Mouse (Mus musculus): ENCODE measurements at regions not wholly inside any gene's neighbourhood (a gene's known extent, or its start where the extent isn't known, plus 50 kb on each side); places are given as distances from the start of the nearest gene placed in this dataset.

DNA sequence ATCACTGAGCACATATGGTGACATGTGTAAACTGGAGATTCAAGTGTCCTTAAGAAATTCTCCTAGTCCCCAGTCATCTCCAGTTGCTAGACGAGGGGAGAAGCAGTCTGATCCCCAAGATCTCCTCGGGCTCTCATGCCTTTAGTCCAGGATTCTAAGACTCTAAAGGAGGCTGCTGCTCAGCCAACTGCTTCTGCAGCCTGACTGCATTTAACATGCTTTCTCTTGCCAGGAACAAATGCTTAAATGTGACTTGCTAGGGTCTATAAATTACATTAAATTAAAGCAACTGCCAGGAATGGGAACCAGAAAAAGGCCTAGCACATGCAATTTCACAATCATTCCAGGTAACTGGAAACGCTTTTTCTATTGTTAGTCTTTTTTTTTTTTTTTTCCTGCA, 599.8 kb upstream of the Gcfc2 start:
- H3K9ac ChIP-seq, result no peak overlapping the region
- WGBS, result 67% methylated on average over 3 of the region's 3 CpGs
- no peaks in the 10 kb centered on the region for H3K36me3 ChIP-seq
- H3K4me1 ChIP-seq, result no peaks in the 10 kb centered on the region
- H3K4me3 ChIP-seq, result no peak overlapping the region
- H3K27ac ChIP-seq, result no peak overlapping the region
- no peak overlapping the region for H3K4me2 ChIP-seq (replicated peaks)
- no peak for ATAC-seq (ENCODE audit: insufficient number of reproducible peaks, insufficient read depth, low FRiP score, low TSS enrichment)
- no peaks in the 10 kb centered on the region for H3K9me3 ChIP-seq
- H3K27me3 ChIP-seq, result no peaks in the 10 kb centered on the region

- 80% methylated on average over 7 of the region's 7 CpGs for WGBS
Observed at GRCm38 (mm10) chr6:81363969-81364529, 559.4 kb upstream of the Gcfc2 start.

DNA sequence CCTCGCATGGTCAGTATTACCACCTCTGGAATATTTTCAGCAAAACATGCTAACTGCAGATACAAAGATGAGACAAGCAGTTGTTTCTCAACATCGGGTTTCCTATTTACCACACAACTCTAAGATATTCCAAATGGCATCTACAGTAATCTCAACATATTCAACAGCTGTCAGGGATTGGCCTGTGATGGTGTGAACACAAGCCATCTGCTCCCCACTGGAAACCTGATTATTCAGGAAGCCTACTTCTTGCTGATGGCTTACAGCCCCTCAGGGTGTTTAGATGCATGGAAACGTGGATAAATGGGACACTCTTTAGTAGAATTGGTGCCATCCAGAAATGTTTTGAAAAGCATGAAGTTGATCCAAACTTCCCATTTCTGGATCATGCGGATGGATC, 535.0 kb upstream of the Gcfc2 start:
- Histone ChIP-seq H3K9ac (no peak overlapping the region), H3K4me1 (no peaks in the 10 kb centered on the region), H3K9me3 (no peaks in the 10 kb centered on the region), H3K4me2 (replicated peaks) (no peak overlapping the region), H3K36me3 (no peaks in the 10 kb centered on the region), H3K27ac (no peak overlapping the region), H3K27me3 (no peaks in the 10 kb centered on the region), H3K4me3 (no peak overlapping the region)
- WGBS, result 75% methylated on average over 4 of the region's 4 CpGs
- ATAC-seq (ENCODE audit: insufficient number of reproducible peaks, insufficient read depth, low FRiP score, low TSS enrichment), result no peak

More at GRCm38 (mm10) chr6:81363969-81364529, 559.4 kb upstream of the Gcfc2 start:
- Histone ChIP-seq H3K4me2 (replicated peaks) (no peak overlapping the region), H3K9ac (no peak overlapping the region), H3K27me3 (no peaks in the 10 kb centered on the region), H3K27ac (no peak overlapping the region), H3K36me3 (no peaks in the 10 kb centered on the region), H3K4me1 (no peaks in the 10 kb centered on the region), H3K9me3 (no peaks in the 10 kb centered on the region), H3K4me3 (no peak overlapping the region)
- ATAC-seq (ENCODE audit: insufficient number of reproducible peaks, insufficient read depth, low FRiP score, low TSS enrichment), result no peak

DNA sequence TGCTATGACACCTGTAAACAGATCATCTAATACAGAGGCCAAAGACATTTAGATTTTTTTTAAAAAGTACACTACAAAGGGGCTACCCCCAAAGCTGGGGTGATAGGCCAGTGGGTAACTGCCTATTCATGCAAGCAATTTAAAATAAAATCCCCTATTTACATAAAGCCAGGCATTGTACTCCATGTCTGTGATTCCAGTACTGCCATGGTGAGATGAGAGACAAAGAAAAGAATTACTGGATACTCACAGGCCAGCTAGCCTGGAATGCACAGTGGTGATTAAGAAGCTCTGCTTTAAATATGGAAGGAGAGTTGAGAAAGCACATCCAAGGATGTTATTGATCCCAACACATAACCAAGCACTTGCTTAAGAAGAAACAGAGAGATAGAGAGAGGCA, 520.3 kb upstream of the Gcfc2 start:
- Histone ChIP-seq H3K4me3 (no peak overlapping the region), H3K27ac (no peak overlapping the region), H3K27me3 (no peaks in the 10 kb centered on the region), H3K4me1 (no peaks in the 10 kb centered on the region), H3K4me2 (replicated peaks) (no peak overlapping the region), H3K9ac (no peak overlapping the region), H3K9me3 (no peaks in the 10 kb centered on the region), H3K36me3 (no peaks in the 10 kb centered on the region)
- ATAC-seq (ENCODE audit: insufficient number of reproducible peaks, insufficient read depth, low FRiP score, low TSS enrichment), result no peak

DNA sequence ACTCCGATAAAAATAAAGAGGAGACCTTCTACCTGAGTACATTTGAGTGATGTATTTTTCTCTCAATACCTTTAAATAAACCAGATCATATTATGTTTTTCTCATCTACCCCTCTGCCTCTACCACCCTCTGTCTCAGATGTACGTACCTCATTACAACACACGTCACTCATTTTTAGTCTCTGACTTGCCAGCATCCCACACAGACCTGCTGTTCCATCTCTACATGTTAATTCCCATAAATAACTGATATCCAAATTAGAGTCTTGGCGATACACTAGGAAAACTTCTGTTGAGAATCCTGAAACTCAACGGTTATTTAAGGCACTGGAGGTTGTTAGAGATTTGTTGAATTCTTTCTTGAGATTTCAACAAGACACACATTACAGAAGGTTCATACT, 509.9 kb upstream of the Gcfc2 start:
- Histone ChIP-seq H3K9me3 (no peaks in the 10 kb centered on the region), H3K4me3 (no peak overlapping the region), H3K36me3 (no peaks in the 10 kb centered on the region), H3K27ac (no peak overlapping the region), H3K9ac (no peak overlapping the region), H3K27me3 (no peaks in the 10 kb centered on the region), H3K4me2 (replicated peaks) (no peak overlapping the region), H3K4me1 (no peaks in the 10 kb centered on the region)
- ATAC-seq (ENCODE audit: insufficient number of reproducible peaks, insufficient read depth, low FRiP score, low TSS enrichment), result no peak
- 91% methylated on average over 5 of the region's 5 CpGs for WGBS

GRCm38 (mm10) chr6:81434745-81435144, 488.7 kb upstream of the Gcfc2 start:
- Histone ChIP-seq H3K27me3 (no peaks in the 10 kb centered on the region), H3K9me3 (no peaks in the 10 kb centered on the region), H3K36me3 (no peaks in the 10 kb centered on the region), H3K4me2 (replicated peaks) (no peak overlapping the region), H3K4me1 (no peaks in the 10 kb centered on the region), H3K4me3 (no peak overlapping the region), H3K27ac (no peak overlapping the region), H3K9ac (no peak overlapping the region)
- ATAC-seq (ENCODE audit: insufficient number of reproducible peaks, insufficient read depth, low FRiP score, low TSS enrichment), result no peak
- 87% methylated on average over 6 of the region's 6 CpGs for WGBS

DNA sequence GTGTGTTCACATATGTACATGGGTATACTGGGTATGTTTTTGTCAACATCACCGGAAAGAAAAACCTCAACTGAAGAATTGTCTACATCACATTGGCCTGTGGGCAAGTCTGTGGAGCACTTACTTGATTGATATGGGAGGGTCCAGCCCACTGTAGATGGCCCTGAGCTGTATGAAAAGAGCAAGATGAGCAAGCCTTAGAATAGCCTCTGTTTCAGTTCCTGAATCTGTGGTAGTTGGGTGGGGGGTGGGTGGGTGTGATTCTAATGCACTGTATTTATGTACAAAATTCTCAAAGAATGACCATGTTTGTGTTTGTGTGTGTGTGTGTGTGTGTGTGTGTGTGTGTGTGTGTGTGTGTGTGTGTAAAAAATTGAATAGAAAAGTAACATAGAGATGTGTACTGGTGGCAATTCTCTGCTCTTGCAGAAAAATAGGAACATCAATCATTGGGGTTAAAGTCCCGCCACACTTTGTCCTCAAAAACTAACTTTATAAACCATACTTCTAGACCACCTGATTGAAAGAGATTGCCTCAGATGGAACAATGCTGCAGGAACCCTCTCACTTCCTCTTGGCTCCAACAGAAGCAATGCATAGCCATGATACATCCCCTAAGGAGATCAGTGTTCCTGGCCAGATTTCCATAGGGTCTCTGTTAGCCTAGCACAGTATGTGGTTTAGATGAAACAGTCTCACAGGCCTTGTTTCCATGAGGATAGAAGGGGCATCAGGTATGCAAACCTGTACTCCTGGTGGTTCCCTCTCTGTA, 484.3 kb upstream of the Gcfc2 start:
- no peaks in the 10 kb centered on the region for H3K27me3 ChIP-seq
- no peak for ATAC-seq (ENCODE audit: insufficient number of reproducible peaks, insufficient read depth, low FRiP score, low TSS enrichment)
- H3K4me1 ChIP-seq, result no peaks in the 10 kb centered on the region
- no peak overlapping the region for H3K4me2 ChIP-seq (replicated peaks)
- 86% methylated on average over 2 of the region's 2 CpGs for WGBS
- no peak overlapping the region for H3K4me3 ChIP-seq
- H3K9ac ChIP-seq, result no peak overlapping the region
- H3K9me3 ChIP-seq, result no peaks in the 10 kb centered on the region
- no peak overlapping the region for H3K27ac ChIP-seq
- no peaks in the 10 kb centered on the region for H3K36me3 ChIP-seq

DNA sequence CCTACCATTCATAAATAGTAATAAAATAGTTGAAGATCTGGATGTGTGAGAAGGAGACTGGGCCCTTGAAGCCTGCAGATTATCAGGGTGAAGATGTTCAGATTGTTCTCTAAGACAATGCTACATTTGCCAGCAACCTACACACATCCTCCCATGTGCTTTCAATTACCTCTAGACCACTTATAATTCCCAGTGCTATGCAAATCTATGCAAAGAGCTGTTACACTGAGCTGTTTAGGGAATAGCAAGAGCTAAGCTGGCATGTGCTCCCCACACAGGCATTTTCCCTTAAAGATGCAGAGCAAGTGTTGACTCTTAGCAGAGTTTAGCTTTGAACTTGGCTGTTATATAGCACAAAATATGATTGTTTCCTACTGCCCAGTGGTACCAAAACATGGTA, 482.1 kb upstream of the Gcfc2 start:
- H3K4me1 ChIP-seq, result no peaks in the 10 kb centered on the region
- no peaks in the 10 kb centered on the region for H3K27me3 ChIP-seq
- no peak overlapping the region for H3K27ac ChIP-seq
- no peaks in the 10 kb centered on the region for H3K36me3 ChIP-seq
- no peak overlapping the region for H3K4me2 ChIP-seq (replicated peaks)
- no peak overlapping the region for H3K4me3 ChIP-seq
- H3K9me3 ChIP-seq, result no peaks in the 10 kb centered on the region
- H3K9ac ChIP-seq, result no peak overlapping the region
- ATAC-seq (ENCODE audit: insufficient number of reproducible peaks, insufficient read depth, low FRiP score, low TSS enrichment), result no peak

DNA sequence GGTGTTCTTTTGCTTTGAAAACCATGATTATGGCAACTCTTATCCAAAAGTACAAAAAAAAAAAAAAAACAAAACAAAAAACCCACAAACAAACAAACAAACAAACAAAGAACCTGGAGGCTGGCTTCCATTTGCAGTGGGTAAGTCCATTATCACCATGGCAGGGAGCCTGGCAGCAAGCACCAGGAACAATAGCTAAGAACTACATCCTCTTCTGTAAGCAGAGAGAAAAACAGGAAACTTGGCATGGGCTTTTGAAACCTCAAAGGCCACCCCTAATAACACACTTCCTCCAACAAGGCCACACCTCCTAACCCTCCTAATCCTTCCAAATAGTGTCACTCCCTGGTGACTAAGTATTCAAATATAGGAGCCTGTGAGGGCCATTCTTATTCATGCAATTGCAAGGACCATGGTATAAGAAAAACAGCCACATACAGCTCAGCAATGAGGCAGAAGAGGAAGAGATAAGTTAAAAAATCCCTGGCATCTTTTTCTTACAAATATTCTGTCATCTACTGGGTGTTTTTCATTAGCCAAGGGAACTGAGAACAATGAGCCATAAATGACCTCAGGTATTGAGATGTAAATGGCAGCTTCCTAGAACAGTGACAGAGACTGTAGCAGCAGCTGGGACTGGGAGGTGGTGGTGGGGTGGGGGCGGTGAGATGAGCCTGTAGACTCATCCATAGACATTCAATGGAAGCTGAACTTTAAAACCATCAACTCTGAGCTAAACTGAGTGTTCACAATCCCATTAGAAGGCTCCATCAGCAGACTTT, 477.3 kb upstream of the Gcfc2 start:
- no peak overlapping the region for H3K4me3 ChIP-seq
- no peaks in the 10 kb centered on the region for H3K9me3 ChIP-seq
- 94% methylated on average over 1 of the region's 1 CpGs for WGBS
- H3K27me3 ChIP-seq, result no peaks in the 10 kb centered on the region
- H3K4me2 ChIP-seq (replicated peaks), result no peak overlapping the region
- H3K4me1 ChIP-seq, result no peaks in the 10 kb centered on the region
- ATAC-seq (ENCODE audit: insufficient number of reproducible peaks, insufficient read depth, low FRiP score, low TSS enrichment), result no peak
- no peak overlapping the region for H3K9ac ChIP-seq
- H3K27ac ChIP-seq, result no peak overlapping the region
- no peaks in the 10 kb centered on the region for H3K36me3 ChIP-seq

- 94% methylated on average over 6 of the region's 6 CpGs for WGBS
- no peak overlapping the region for H3K9ac ChIP-seq
- no peak for ATAC-seq (ENCODE audit: insufficient number of reproducible peaks, insufficient read depth, low FRiP score, low TSS enrichment)
- no peak overlapping the region for H3K4me2 ChIP-seq (replicated peaks)
- no peaks in the 10 kb centered on the region for H3K9me3 ChIP-seq
- H3K27ac ChIP-seq, result no peak overlapping the region
- H3K36me3 ChIP-seq, result no peaks in the 10 kb centered on the region
- no peak overlapping the region for H3K4me3 ChIP-seq
- H3K27me3 ChIP-seq, result no peaks in the 10 kb centered on the region
- no peaks in the 10 kb centered on the region for H3K4me1 ChIP-seq
Observed at GRCm38 (mm10) chr6:81447701-81448100, 475.8 kb upstream of the Gcfc2 start.

DNA sequence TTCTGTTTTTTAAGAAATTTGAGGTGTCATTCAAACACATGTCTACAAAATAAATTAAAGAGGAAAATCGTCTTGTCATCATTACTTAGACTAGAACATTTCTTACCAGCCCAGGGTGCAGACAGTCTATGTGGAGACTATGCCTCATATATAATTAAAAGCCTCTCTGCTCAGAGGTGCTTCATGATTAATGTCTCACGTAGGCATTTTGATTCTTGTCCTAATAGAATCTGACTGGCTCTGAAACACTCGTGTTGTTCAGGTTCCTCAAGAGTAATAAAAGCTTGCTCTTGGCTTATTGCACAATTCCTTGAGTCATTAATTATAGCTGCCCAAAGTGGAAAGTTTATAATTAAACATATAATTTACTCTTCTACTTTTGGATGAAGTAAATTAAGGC, 475.1 kb upstream of the Gcfc2 start:
- H3K4me3 ChIP-seq, result no peak overlapping the region
- no peak overlapping the region for H3K4me2 ChIP-seq (replicated peaks)
- no peaks in the 10 kb centered on the region for H3K27me3 ChIP-seq
- no peak for ATAC-seq (ENCODE audit: insufficient number of reproducible peaks, insufficient read depth, low FRiP score, low TSS enrichment)
- H3K27ac ChIP-seq, result no peak overlapping the region
- H3K4me1 ChIP-seq, result no peaks in the 10 kb centered on the region
- H3K9me3 ChIP-seq, result no peaks in the 10 kb centered on the region
- WGBS, result 71% methylated on average over 3 of the region's 3 CpGs
- H3K36me3 ChIP-seq, result no peaks in the 10 kb centered on the region
- H3K9ac ChIP-seq, result no peak overlapping the region

DNA sequence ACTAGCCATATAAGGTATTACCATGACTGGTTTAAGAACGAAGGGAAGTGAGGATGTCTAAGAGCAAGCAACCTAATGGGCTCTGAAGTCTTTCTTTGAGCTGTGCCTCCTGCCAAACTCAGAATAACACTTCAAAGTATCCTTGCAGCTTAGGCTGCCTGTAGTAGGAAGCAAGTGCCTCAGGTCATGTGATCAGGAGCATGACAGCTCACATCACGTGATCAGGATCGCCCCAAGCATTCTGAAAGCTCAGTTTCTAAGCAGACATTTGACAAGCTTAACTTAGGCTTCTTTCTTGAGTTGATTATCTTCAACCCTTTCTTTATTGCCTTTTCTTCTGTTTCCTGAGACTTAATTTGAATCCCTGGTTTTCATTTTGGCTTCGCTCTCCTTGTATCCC, 462.4 kb upstream of the Gcfc2 start:
- Histone ChIP-seq H3K4me2 (replicated peaks) (no peak overlapping the region), H3K27ac (no peak overlapping the region), H3K4me1 (no peaks in the 10 kb centered on the region), H3K36me3 (no peaks in the 10 kb centered on the region), H3K27me3 (no peaks in the 10 kb centered on the region), H3K4me3 (no peak overlapping the region), H3K9ac (no peak overlapping the region), H3K9me3 (no peaks in the 10 kb centered on the region)
- ATAC-seq (ENCODE audit: insufficient number of reproducible peaks, insufficient read depth, low FRiP score, low TSS enrichment), result no peak
- WGBS, result 74% methylated on average over 4 of the region's 4 CpGs

Data from embryonic facial prominence, embryonic 12.5 days (tissue).